Mouse (Mus musculus) kidney, embryonic 15.5 days (tissue): Measurements from ENCODE around the gene Nlrp9b. TPM values are rescaled to one million over a fixed set of nuclear protein-coding genes. Genes with fewer than 3 reads are reported as not detected.

ENCODE experiments used
- polyA plus RNA-seq: library from polyadenylated mRNA; unstranded; fragments of >200 nt; fragmentation: Nextera tagmentation; extraction: Ambion mirVana; gene quantifications from 2 replicates; pipeline ENCODE4 v1.2.1, GENCODE M21; 2015

The Nlrp9b gene
- polyA plus RNA-seq, 1 experiment from 2014 or later = not detected

Other genes starting within 250 kb of the Nlrp9b start
- 130 and 138 TPM in 2 replicates for gene Nectin2, start 241.0 kb upstream of the Nlrp9b start, polyA plus RNA-seq
- 244 and 257 TPM in 2 replicates for gene Bcam, start 220.4 kb upstream of the Nlrp9b start, polyA plus RNA-seq
- 8.3 and 9.1 TPM in 2 replicates for gene Cblc, start 194.7 kb upstream of the Nlrp9b start, polyA plus RNA-seq
- 3.9 and 4.9 TPM in 2 replicates for gene Bcl3, start 168.7 kb upstream of the Nlrp9b start, polyA plus RNA-seq
- gene Gm19345, start 139.5 kb upstream of the Nlrp9b start, polyA plus RNA-seq = 0.16 TPM in 1 of 2 replicates, not detected in the other
- not detected in 2 replicates for gene Ceacam16, start 130.2 kb upstream of the Nlrp9b start, polyA plus RNA-seq
- gene Ceacam19, start 103.5 kb upstream of the Nlrp9b start, polyA plus RNA-seq = 0.09 TPM in 1 of 2 replicates, not detected in the other
- 13.7 and 13.9 TPM in 2 replicates for gene Pvr, start 70.3 kb upstream of the Nlrp9b start, polyA plus RNA-seq
- gene Igsf23, start 40.7 kb upstream of the Nlrp9b start, polyA plus RNA-seq = 0.18 and 0.45 TPM in 2 replicates
- not detected in 2 replicates for gene Ceacam20, start 26.1 kb upstream of the Nlrp9b start, polyA plus RNA-seq
- not detected in 2 replicates for gene Vmn1r91, start 108.2 kb downstream of the Nlrp9b start, polyA plus RNA-seq
- gene Gm16442, start 131.1 kb downstream of the Nlrp9b start, polyA plus RNA-seq = not detected in 2 replicates
- not detected in 2 replicates for gene Vmn1r93, start 147.6 kb downstream of the Nlrp9b start, polyA plus RNA-seq
- gene Vmn1r94, start 176.9 kb downstream of the Nlrp9b start, polyA plus RNA-seq = not detected in 2 replicates
- not detected in 2 replicates for gene Vmn1r95, start 202.2 kb downstream of the Nlrp9b start, polyA plus RNA-seq
- gene Gm6164, start 214.1 kb downstream of the Nlrp9b start, polyA plus RNA-seq = not detected in 2 replicates
- gene Gm4498, start 242.4 kb downstream of the Nlrp9b start, polyA plus RNA-seq = not detected in 2 replicates